Mouse (Mus musculus): ENCODE results near the gene Kbtbd2.

- no peak for TF ChIP-seq CTCF (IDR thresholded peaks at IDR 0.05; ENCODE audit: insufficient read depth, low read length)
- TF ChIP-seq POLR2A (IDR thresholded peaks at IDR 0.05; ENCODE audit: borderline replicate concordance, extremely low read depth, low read depth, low read length): no peak
Observed at GRCm38 (mm10) chr6:56759324-56759723, 38.3 kb downstream of the Kbtbd2 start.
